Mouse (Mus musculus): ENCODE results near the gene Zcchc18.

- TF ChIP-seq EP300 (IDR thresholded peaks at IDR 0.05; ENCODE audit: low read depth) (no peak), CTCF (IDR thresholded peaks at IDR 0.05; ENCODE audit: low read depth) (no peak)
Observed at GRCm38 (mm10) chrX:137038502-137038901, 45.5 kb downstream of the Zcchc18 start.
